Mouse (Mus musculus) neural tube, embryonic 14.5 days (tissue): ENCODE results near the gene Ccl2. TPM values are rescaled to one million over a fixed set of nuclear protein-coding genes. Genes with fewer than 3 reads are reported as not detected.

ENCODE experiments used
- ATAC-seq: fragments of 200-750 bp; cut with Nextera tagmentation; 2 replicates; pipeline ENCODE4 v1.8.0; 2017; ENCODE audit warnings: low read depth, mild to moderate bottlenecking, moderate TSS enrichment, moderate library complexity
- H3K27ac ChIP-seq: fragments of 300-500 bp; sonication (generic); 2 replicates; pipeline ENCODE4 v1.5.1; 2014; ENCODE audit warnings: low read depth, mild to moderate bottlenecking, control low read depth, low read length, moderate library complexity, mixed read lengths
- H3K27me3 ChIP-seq: fragments of 300-500 bp; sonication (generic); 2 replicates; pipeline ENCODE4 v1.6.1; 2014; ENCODE audit warnings: low read length; ENCODE audit not compliant: control insufficient read depth, insufficient read depth
- H3K36me3 ChIP-seq: fragments of 300-500 bp; sonication (generic); 2 replicates; pipeline ENCODE4 v1.6.1; 2014; ENCODE audit warnings: low read length, mixed read lengths; ENCODE audit not compliant: control insufficient read depth, insufficient read depth
- H3K4me1 ChIP-seq: fragments of 300-500 bp; sonication (generic); 2 replicates; pipeline ENCODE4 v1.6.1; 2014; ENCODE audit warnings: low read length; ENCODE audit not compliant: control insufficient read depth, insufficient read depth
- H3K4me2 ChIP-seq: fragments of 300-500 bp; sonication (generic); 2 replicates; pipeline ENCODE4 v1.6.1; 2014; ENCODE audit warnings: mild to moderate bottlenecking, low read depth, low read length, control low read depth
- H3K4me3 ChIP-seq: fragments of 300-500 bp; sonication (generic); 2 replicates; pipeline ENCODE4 v1.5.1; 2014; ENCODE audit warnings: low read depth, low read length, control low read depth, mixed read lengths
- H3K9ac ChIP-seq: fragments of 300-500 bp; sonication (generic); replicated peaks from 2 replicates; pipeline ENCODE4 v1.6.1; 2014; ENCODE audit warnings: low read depth, mild to moderate bottlenecking, control low read depth, low read length, mixed read lengths
- H3K9me3 ChIP-seq: fragments of 300-500 bp; sonication (generic); 2 replicates; pipeline ENCODE4 v1.6.1; 2016; ENCODE audit warnings: low read length; ENCODE audit not compliant: control insufficient read depth
- WGBS: fragments of 180-500 bp; shearing (Covaris S2); extraction: QIAGEN DNeasy Blood & Tissue Kit; methylation state at CpG from one replicate; pipeline ENCODE4 v1.1.7; 2014; 5-methylcytosine and 5-hydroxymethylcytosine counted together
- polyA plus RNA-seq: library from polyadenylated mRNA; unstranded; fragments of >200 nt; fragmentation: Nextera tagmentation; extraction: Ambion mirVana; gene quantifications from 2 replicates; pipeline ENCODE4 v1.2.1, GENCODE M21; 2014

Gene Ccl2
- polyA plus RNA-seq, 1 experiment from 2014 or later = 0.52 TPM

DNA sequence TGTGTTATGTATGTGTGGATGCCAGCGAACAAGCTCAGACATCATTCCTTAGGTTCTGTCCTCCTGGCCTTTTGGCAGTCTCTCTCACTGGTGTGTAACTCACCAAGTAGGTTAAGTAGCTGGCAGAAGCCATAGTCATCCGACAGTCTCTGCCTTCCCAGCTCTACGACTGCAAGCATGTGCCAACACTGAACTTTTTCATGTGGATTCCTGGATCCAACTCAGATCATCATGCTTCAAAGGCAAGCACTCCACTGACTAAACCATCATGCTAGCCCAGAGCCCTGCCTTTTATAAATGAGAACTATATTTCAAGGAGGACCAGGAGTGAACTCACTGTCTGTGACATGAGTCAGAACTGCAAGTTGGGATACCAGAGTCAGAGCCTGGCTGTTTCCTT is 38.3 kb downstream of the Ccl2 start:
- no peak for ATAC-seq
- Histone ChIP-seq H3K27me3 (no peaks in the 10 kb centered on the region), H3K36me3 (no peaks in the 10 kb centered on the region), H3K9me3 (no peaks in the 10 kb centered on the region), H3K4me2 (no peak overlapping the region), H3K27ac (no peak overlapping the region), H3K4me3 (no peak overlapping the region), H3K9ac (no peak overlapping the region), H3K4me1 (no peaks in the 10 kb centered on the region)
- 94% methylated on average over 3 of the region's 3 CpGs for WGBS

DNA sequence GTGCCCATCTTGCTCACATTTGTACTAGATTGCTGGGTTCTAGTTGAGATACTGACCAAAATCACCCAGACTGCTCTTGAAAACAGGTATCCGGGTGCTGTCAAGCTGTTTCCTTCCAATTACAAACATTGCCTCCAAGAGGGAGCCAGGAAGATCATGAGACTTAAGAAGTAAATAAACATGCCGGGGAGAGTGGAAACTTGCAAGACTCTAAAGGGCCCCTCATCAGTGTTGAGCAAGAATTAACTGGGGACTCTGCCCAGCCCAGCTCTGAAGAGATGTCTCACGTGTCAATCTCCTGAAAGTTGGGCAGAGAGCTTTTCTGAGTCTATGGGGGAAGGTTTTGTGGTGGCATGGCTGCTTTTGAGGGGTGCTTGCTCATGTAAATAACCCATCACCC is 41.7 kb downstream of the Ccl2 start:
- Histone ChIP-seq H3K36me3 (no peaks in the 10 kb centered on the region), H3K9ac (no peak overlapping the region), H3K27me3 (no peaks in the 10 kb centered on the region), H3K27ac (no peak overlapping the region), H3K4me2 (no peak overlapping the region), H3K9me3 (no peaks in the 10 kb centered on the region), H3K4me1 (no peaks in the 10 kb centered on the region), H3K4me3 (no peak overlapping the region)
- 73% methylated on average over 3 of the region's 3 CpGs for WGBS
- ATAC-seq = no peak

- no peaks in the 10 kb centered on the region for H3K27me3 ChIP-seq
- ATAC-seq = no peak
- no peak overlapping the region for H3K4me3 ChIP-seq
- H3K9me3 ChIP-seq = no peaks in the 10 kb centered on the region
- no peak overlapping the region for H3K27ac ChIP-seq
- no peaks in the 10 kb centered on the region for H3K4me1 ChIP-seq
- no peak overlapping the region for H3K9ac ChIP-seq
- H3K4me2 ChIP-seq = no peak overlapping the region
- no peaks in the 10 kb centered on the region for H3K36me3 ChIP-seq
These were observed 42.9 kb downstream of the Ccl2 start for GRCm38 (mm10) chr11:82078136-82078730.

GRCm38 (mm10) chr11:82080865-82081264 is 45.5 kb downstream of the Ccl2 start:
- no peak overlapping the region for H3K4me2 ChIP-seq
- WGBS = 85% methylated on average over 3 of the region's 3 CpGs
- H3K27me3 ChIP-seq = no peaks in the 10 kb centered on the region
- no peaks in the 10 kb centered on the region for H3K4me1 ChIP-seq
- no peak for ATAC-seq
- H3K9ac ChIP-seq = no peak overlapping the region
- no peak overlapping the region for H3K4me3 ChIP-seq
- H3K36me3 ChIP-seq = no peaks in the 10 kb centered on the region
- no peaks in the 10 kb centered on the region for H3K9me3 ChIP-seq
- no peak overlapping the region for H3K27ac ChIP-seq

- no peak for ATAC-seq
- Histone ChIP-seq H3K27me3 (no peaks in the 10 kb centered on the region), H3K36me3 (no peaks in the 10 kb centered on the region), H3K9me3 (no peaks in the 10 kb centered on the region), H3K9ac (no peak overlapping the region), H3K4me2 (no peak overlapping the region), H3K27ac (no peak overlapping the region), H3K4me3 (no peak overlapping the region), H3K4me1 (no peaks in the 10 kb centered on the region)
- 61% methylated on average over 3 of the region's 3 CpGs for WGBS
These were observed 49.0 kb downstream of the Ccl2 start for GRCm38 (mm10) chr11:82084360-82084759.

Other genes starting within 250 kb of the Ccl2 start
- 1.2 and 2.1 TPM in 2 replicates for gene 5530401A14Rik, start 174.9 kb upstream of the Ccl2 start, polyA plus RNA-seq
- 12.3 and 16.2 TPM in 2 replicates for gene Asic2, start 67.1 kb upstream of the Ccl2 start, polyA plus RNA-seq
- gene Gm17268, start 3.0 kb downstream of the Ccl2 start, polyA plus RNA-seq = not detected in 2 replicates
- 0.93 and 0.98 TPM in 2 replicates for gene Ccl7, start 10.1 kb downstream of the Ccl2 start, polyA plus RNA-seq
- gene Ccl11, start 22.3 kb downstream of the Ccl2 start, polyA plus RNA-seq = 0.84 TPM in 1 of 2 replicates, not detected in the other
- gene Ccl12, start 66.3 kb downstream of the Ccl2 start, polyA plus RNA-seq = 0.43 and 3.2 TPM in 2 replicates
- not detected in 2 replicates for gene Ccl8, start 79.6 kb downstream of the Ccl2 start, polyA plus RNA-seq